Mouse (Mus musculus) adrenal gland, adult (tissue): ENCODE measurements around the gene Slc7a11.

Source experiments
- DNase-seq, 2 experiments: peaks; one replicate each; pipeline ENCODE4 v3.0.0; 2022 to 2023; ENCODE audit warnings: low spot score in 1 of 2; ENCODE audit not compliant: inconsistent age in 2 of 2

Slc7a11 gene

DNA sequence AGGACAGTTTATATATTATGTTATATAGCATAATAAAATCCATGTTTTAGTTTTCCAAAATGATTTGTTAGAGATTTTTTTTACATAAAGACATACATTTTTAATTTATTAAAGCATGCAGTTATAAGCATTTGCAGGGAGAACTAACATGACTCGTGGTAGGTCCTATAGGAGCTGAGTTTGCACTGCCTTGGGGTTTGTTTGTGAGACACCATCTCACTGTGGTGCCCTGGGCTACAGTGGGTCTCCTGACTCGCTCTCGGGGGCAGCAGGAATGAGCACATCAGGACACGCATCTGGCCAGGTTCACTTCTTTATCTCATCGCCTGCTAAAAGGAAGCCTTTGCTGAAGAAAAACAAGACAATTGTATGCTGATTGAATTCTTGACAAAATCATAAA, 257.0 kb downstream of the Slc7a11 start:
- no peak for DNase-seq

DNA sequence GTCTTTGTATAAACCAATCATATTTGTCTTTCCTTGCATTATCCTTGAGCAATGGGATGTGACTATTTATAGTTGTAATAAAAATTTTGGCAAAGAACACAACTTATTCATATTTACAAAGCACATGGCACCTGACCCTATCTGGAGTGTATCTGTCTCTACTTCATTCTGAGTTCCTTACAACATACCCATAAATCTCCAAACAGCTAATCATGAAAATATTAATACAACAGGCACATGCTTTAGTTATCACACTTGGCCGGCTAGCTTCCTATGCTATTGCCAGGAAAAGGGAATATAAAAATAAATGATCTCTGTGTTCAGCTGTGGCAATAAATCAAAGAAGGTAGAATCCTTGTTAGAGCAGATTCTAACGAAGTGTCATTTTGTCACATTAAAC, 257.5 kb downstream of the Slc7a11 start:
- no peak for DNase-seq

- DNase-seq = no peak
These were observed 282.7 kb downstream of the Slc7a11 start for GRCm38 (mm10) chr3:50160756-50161155.

DNA sequence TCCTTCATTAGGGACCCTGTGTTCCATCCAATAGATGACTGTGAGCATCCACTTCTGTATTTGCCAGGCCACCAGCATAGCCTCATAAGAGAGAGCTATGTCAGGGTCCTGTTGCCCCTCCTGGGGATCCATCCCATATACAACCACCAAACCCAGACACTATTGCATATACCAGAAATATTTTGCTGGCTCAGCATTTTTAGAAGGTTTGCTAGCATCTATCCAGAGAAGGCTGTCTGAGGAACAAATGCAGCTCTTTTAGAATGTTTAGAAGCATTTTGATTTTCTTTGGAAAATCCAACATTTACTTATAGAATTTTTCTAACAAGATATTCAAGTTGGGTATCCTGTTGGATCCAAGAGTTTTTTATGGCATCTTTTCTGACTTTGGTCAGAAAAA, 299.3 kb downstream of the Slc7a11 start:
- no peak for DNase-seq

GRCm38 (mm10) chr3:50138319-50138718, 305.1 kb downstream of the Slc7a11 start:
- DNase-seq = no peak

DNA sequence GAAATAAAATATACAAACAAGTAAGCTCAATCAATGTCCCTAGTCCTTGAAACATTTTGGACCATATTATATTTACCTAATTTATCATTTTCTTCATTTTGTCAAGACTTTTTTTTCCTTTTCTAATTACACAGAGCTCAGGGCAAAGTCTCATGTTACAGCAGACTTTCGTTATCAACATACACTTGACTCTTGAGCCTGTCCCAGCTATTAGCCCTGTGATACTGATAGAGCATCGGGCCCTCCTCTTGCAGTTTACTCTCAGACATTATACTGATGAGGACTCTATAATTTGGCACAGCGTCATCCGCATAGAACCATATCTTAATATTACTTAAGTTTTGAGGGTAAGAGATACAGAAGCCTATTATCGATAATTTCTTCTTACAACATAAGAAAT, 311.2 kb downstream of the Slc7a11 start:
- DNase-seq = no peak

GRCm38 (mm10) chr3:50130319-50130718, 313.1 kb downstream of the Slc7a11 start:
- DNase-seq = no peak

DNA sequence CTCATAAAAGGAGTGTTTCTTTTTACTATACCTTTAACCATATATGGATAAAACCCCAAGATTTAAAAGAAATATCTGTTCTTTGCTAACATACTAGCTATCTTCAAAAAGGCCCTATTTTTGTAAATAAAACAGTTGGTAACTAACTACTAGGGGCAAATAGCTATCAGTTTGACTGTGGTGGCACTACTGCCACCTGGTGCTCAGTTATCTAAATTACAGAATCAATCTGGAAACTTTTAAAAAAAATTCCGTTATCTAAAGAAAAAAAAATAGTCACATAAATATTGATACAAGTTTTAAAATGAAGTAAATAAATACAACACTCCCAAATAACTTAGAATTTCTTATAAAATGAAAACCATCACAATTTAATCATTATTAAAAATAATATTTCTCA, 322.4 kb downstream of the Slc7a11 start:
- peak in 1 of 2 experiments; percentile 35 for DNase-seq

DNA sequence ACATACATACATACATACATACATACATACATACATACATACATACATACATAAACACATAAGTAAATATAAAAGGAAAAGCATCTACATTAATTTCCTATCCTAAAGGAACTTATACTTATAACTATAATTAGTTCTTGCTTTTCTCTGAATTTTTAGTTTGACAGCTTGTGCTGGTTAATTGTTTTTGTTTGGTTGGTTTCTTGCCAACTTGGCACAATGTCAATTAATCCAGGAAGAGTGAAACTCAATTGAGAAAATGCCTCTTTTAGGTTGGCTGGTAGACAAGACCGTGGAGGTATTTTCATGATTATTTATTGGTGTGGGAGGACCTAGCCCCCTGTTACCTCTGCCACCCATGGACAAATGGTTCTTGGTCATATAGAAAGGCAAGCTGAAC, 327.1 kb downstream of the Slc7a11 start:
- DNase-seq = no peak

GRCm38 (mm10) chr3:50105509-50105908, 337.9 kb downstream of the Slc7a11 start:
- no peak for DNase-seq

GRCm38 (mm10) chr3:50094404-50095092, 348.9 kb downstream of the Slc7a11 start:
- no peak for DNase-seq

DNA sequence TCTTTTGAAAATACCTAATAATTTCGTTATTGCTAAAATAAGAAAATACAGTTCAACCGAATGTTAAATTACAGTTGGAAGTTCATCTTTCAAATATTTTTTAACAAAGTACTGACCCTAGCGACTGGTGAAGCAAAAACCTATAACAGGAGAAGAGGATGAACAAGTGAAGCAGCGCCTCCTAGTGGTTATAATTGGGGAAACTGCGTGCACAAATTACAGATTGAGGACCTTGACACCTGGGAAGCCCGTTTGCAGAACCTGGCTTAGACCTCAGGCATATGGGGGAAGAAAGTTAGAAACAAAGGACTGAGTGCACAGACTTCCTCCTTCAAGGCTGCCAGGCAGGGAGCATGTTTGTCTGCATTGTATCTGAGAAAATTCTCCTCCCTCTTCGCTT, 366.4 kb downstream of the Slc7a11 start:
- peak; percentile 23 to 79 for DNase-seq

GRCm38 (mm10) chr3:50063396-50063795, 380.0 kb downstream of the Slc7a11 start:
- DNase-seq = no peak

GRCm38 (mm10) chr3:50044666-50045065, 398.7 kb downstream of the Slc7a11 start:
- DNase-seq = no peak

GRCm38 (mm10) chr3:50044160-50044559, 399.3 kb downstream of the Slc7a11 start:
- DNase-seq = no peak

- no peak for DNase-seq
These were observed 402.3 kb downstream of the Slc7a11 start for GRCm38 (mm10) chr3:50041141-50041540.

- DNase-seq = no peak
These were observed 407.4 kb downstream of the Slc7a11 start for GRCm38 (mm10) chr3:50035875-50036528.

- no peak for DNase-seq
These were observed 410.1 kb downstream of the Slc7a11 start for GRCm38 (mm10) chr3:50033325-50033724.

- DNase-seq = no peak
These were observed 417.4 kb downstream of the Slc7a11 start for GRCm38 (mm10) chr3:50026039-50026438.

DNA sequence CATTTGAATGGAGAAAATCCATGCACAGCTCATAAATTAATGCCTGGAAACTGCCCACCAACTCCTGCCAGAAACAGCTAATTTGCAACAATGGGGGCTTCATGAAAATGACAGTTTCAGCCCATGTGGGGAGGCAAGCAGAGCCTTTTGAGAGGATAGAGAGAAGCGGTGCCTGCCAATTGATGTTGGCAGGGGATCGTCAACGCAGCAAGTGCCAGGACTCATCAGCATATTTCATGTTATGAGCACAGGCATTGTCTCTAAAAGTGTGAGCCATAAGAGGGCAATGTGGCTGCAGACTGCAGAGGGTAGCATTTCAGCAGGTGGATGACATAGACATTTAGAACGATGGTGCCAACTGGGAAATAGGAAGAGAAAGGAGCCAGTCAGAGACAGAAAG, 429.0 kb downstream of the Slc7a11 start:
- no peak for DNase-seq

- no peak for DNase-seq
These were observed 431.4 kb downstream of the Slc7a11 start for GRCm38 (mm10) chr3:50012012-50012411.

DNA sequence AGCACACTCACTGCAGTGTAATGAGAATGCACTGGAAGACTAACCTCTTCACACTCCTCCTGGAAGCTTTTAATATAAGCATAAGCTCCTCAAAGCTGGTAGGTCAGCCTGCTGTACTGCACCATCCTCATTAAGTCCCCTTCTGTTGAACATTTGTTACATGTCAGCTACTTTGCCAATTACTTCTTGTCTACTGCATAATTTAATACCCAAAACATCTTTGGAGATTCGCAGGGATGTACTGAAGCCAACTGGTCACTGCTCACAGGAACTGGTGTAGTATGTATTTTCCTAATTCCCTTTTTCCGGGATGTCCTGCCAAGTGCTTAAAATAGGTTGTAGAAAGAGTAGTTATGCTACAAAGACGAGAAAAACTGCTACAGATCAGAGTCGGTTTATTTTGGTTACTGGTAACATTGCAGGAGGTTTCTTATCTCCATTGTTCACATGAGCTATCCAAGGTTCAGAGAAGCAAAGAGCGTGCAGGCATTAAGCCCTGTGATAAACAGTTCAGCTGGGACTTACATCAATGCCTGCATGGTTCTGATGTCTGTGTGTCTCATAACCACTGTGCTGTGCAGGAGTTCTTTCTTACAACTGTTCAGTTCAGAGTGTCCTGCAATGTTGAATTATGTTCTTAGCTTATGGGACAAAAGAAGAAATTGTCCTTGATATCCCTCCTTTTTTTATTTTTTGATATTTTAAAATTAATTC, 439.3 kb downstream of the Slc7a11 start:
- no peak for DNase-seq
